Mouse (Mus musculus) small intestine, adult 2 months (tissue): ENCODE measurements around the gene Actl6b.

Source experiments
- CTCF ChIP-seq: fragments of 200-500 bp; IDR thresholded peaks from 2 replicates; pipeline ENCODE4 v1.5.1; 2012; ENCODE audit warnings: low read depth, mild to moderate bottlenecking, control low read depth, inconsistent platforms, low read length, moderate library complexity, mixed read lengths; ENCODE audit not compliant: insufficient replicate concordance, insufficient read length; ENCODE audit errors: extremely low read depth
- POLR2A ChIP-seq: fragments of 200-500 bp; IDR thresholded peaks from 2 replicates; pipeline ENCODE4 v1.6.1; 2012; ENCODE audit warnings: low read depth, mild to moderate bottlenecking, control low read depth, inconsistent platforms, low read length, moderate library complexity

- no peak for TF ChIP-seq CTCF
- no peak for TF ChIP-seq POLR2A
These were observed 15.0 kb downstream of the Actl6b start for GRCm38 (mm10) chr5:137568223-137568798.
